Mouse (Mus musculus) CH12.LX (cell line): ENCODE results near the gene Cldn22. TPM values are rescaled to one million over a fixed set of nuclear protein-coding genes. Genes with fewer than 3 reads are reported as not detected.

ENCODE experiments used
- DNase-seq: peaks from one replicate; pipeline ENCODE4 v3.0.0-alpha.2; 2013; ENCODE audit errors: extremely low read depth
- H3K27ac ChIP-seq: 2 replicates; pipeline ENCODE4 v1.5.1; 2012; ENCODE audit warnings: low read depth, mild to moderate bottlenecking, control low read depth, moderate library complexity; ENCODE audit not compliant: insufficient read depth
- H3K27me3 ChIP-seq: replicated peaks from 2 replicates; pipeline ENCODE3; 2012; ENCODE audit warnings: inconsistent platforms
- H3K36me3 ChIP-seq, 2 experiments: replicated peaks in 1 of 2; 2 replicates each; pipeline versions ENCODE3 to v1.6.1; 2012; ENCODE audit warnings: inconsistent platforms in 1 of 2, low read length in 1 of 2, mild to moderate bottlenecking in 1 of 2, mixed read lengths in 1 of 2, moderate library complexity in 1 of 2; ENCODE audit not compliant: control insufficient read depth in 1 of 2, insufficient read depth in 1 of 2
- H3K4me1 ChIP-seq, 2 experiments: 2 replicates each; pipeline ENCODE4 v1.6.1; 2012; ENCODE audit warnings: inconsistent platforms in 1 of 2, moderate library complexity in 1 of 2; ENCODE audit not compliant: insufficient read depth in 2 of 2, control insufficient read depth in 1 of 2
- H3K4me2 ChIP-seq: 2 replicates; pipeline ENCODE4 v1.6.1; 2012; ENCODE audit warnings: low read depth, mild to moderate bottlenecking, control low read depth; ENCODE audit not compliant: poor library complexity, insufficient read depth, severe bottlenecking
- H3K4me3 ChIP-seq, 3 experiments: fragments of 150-350 bp in 1 of 3; sonication (generic) in 1 of 3; replicated peaks in 1 of 3; 2 replicates each; pipeline versions ENCODE3 to v1.5.1; 2011 to 2012; ENCODE audit warnings: low read depth in 2 of 3, low read length in 2 of 3, mild to moderate bottlenecking in 2 of 3, moderate library complexity in 2 of 3, control low read depth in 1 of 3, improper control_type of control experiment in 1 of 3, inconsistent platforms in 1 of 3, mixed read lengths in 1 of 3; ENCODE audit not compliant: poor library complexity in 1 of 3
- H3K79me2 ChIP-seq: replicated peaks from 2 replicates; pipeline ENCODE4 v1.6.1; 2012; ENCODE audit warnings: mild to moderate bottlenecking, moderate library complexity; ENCODE audit not compliant: control insufficient read depth, poor library complexity, insufficient read depth, severe bottlenecking; ENCODE audit errors: extremely low read depth
- H3K9ac ChIP-seq: 2 replicates; pipeline ENCODE4 v1.6.1; 2012; ENCODE audit warnings: low read depth, mild to moderate bottlenecking, control low read depth, moderate library complexity; ENCODE audit not compliant: insufficient read depth
- H3K9me3 ChIP-seq: replicated peaks from 2 replicates; pipeline ENCODE3; 2012; ENCODE audit warnings: low read length, inconsistent platforms, mixed read lengths
- ETS1 ChIP-seq: conservative IDR thresholded peaks from 2 replicates; pipeline ENCODE4 v1.6.1; 2012; ENCODE audit warnings: low read depth, mild to moderate bottlenecking, inconsistent platforms, low read length, improper control_type of control experiment, moderate library complexity
- HCFC1 ChIP-seq: IDR thresholded peaks from 2 replicates; pipeline ENCODE4 v1.6.1; 2012; ENCODE audit warnings: low read depth, mild to moderate bottlenecking, inconsistent platforms, low read length, improper control_type of control experiment
- IRF4 ChIP-seq: IDR thresholded peaks from 2 replicates; pipeline ENCODE4 v1.6.1; 2014; ENCODE audit warnings: low read depth, mild to moderate bottlenecking, inconsistent platforms, low read length, improper control_type of control experiment
- JUN ChIP-seq: IDR thresholded peaks from 2 replicates; pipeline ENCODE4 v1.6.1; 2011; ENCODE audit warnings: low read depth, mild to moderate bottlenecking, low read length, improper control_type of control experiment, moderate library complexity; ENCODE audit not compliant: insufficient read depth
- JUND ChIP-seq: conservative IDR thresholded peaks from 2 replicates; pipeline ENCODE4 v1.6.1; 2011; ENCODE audit warnings: low read depth, low read length, improper control_type of control experiment
- MAFK ChIP-seq: IDR thresholded peaks from 2 replicates; pipeline ENCODE4 v1.6.1; 2011; ENCODE audit warnings: low read length, improper control_type of control experiment; ENCODE audit not compliant: insufficient replicate concordance
- MAX ChIP-seq: IDR thresholded peaks from 2 replicates; pipeline ENCODE4 v1.6.1; 2011; ENCODE audit warnings: low read length, improper control_type of control experiment
- MXI1 ChIP-seq: IDR thresholded peaks from 2 replicates; pipeline ENCODE4 v1.6.1; 2011; ENCODE audit warnings: mild to moderate bottlenecking, low read depth, low read length, improper control_type of control experiment
- POLR2AphosphoS2 ChIP-seq: IDR thresholded peaks from 2 replicates; pipeline ENCODE4 v1.6.1; 2011; ENCODE audit warnings: low read depth, low read length, improper control_type of control experiment
- RCOR1 ChIP-seq: conservative IDR thresholded peaks from 2 replicates; pipeline ENCODE4 v1.6.1; 2012; ENCODE audit warnings: low read depth, mild to moderate bottlenecking, inconsistent platforms, low read length, improper control_type of control experiment
- TBP ChIP-seq: conservative IDR thresholded peaks from 2 replicates; pipeline ENCODE4 v1.6.1; 2011; ENCODE audit warnings: low read depth, low read length, improper control_type of control experiment
- TCF12 ChIP-seq: IDR thresholded peaks from 2 replicates; pipeline ENCODE4 v1.6.1; 2014; ENCODE audit warnings: low read depth, mild to moderate bottlenecking, inconsistent platforms, low read length, improper control_type of control experiment
- ZNF384 ChIP-seq: IDR thresholded peaks from 2 replicates; pipeline ENCODE4 v1.6.1; 2012; ENCODE audit warnings: low read depth, low read length, improper control_type of control experiment, inconsistent platforms
- dilution Hi-C: fragments of 300-500 bp; cut with MboI; formaldehyde crosslinking; loops from 2 replicates; pipeline ENCODE4 v1.14.3; 2020; ENCODE audit warnings: low sequenced_read_pairs; ENCODE audit not compliant: extremely low pct_unique_long_range_greater_than_20kb, extremely low pct_ligation_motif_present
- in situ Hi-C: fragments of 300-500 bp; cut with MboI; formaldehyde crosslinking; loops from 3 replicates; pipeline ENCODE4 v1.14.3; 2019; ENCODE audit warnings: low sequenced_read_pairs, low pct_ligation_motif_present, low pct_unique_long_range_greater_than_20kb, mixed read lengths
- polyA plus RNA-seq: library from polyadenylated mRNA; unstranded; fragments of >175 nt; gene quantifications from 2 replicates; pipeline ENCODE4 v1.2.1, GENCODE M21; 2012; ENCODE audit warnings: low read depth; ENCODE audit not compliant: insufficient read length
- total RNA-seq, 2 experiments: library from RNA; depleted of rRNA; stranded (reverse); fragments of 300-350 nt in 1 of 2; fragments of >200 nt in 1 of 2; gene quantifications; 2 replicates each; pipeline ENCODE4 v1.2.3; 2012 to 2014

The Cldn22 gene
- total and polyA plus RNA-seq, 3 experiments, result not detected

DNA sequence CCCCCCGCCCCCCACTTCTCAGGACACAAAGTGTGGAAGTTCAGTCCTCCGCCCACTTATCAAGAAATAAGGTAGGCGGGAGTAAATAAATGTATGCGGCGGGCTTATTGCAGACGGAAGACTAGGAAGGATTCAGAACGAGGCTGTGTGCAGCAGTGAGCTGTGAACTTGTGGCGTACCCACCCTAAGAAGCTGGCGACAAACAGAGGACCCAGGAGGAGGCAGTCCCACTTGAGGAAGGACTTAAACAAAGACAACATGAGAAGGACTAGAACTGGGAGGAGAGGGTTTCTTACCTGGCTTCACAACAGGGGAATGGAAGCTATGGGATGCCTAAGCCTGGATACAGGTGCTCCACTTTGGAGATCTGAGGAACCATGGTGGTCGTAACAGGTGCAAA is 19.4 kb downstream of the Cldn22 start:
- H3K36me3 ChIP-seq, result peaks cover 0 to 2% of the 10 kb centered on the region in 2 experiments
- in situ Hi-C loops, result no loop called here

DNA sequence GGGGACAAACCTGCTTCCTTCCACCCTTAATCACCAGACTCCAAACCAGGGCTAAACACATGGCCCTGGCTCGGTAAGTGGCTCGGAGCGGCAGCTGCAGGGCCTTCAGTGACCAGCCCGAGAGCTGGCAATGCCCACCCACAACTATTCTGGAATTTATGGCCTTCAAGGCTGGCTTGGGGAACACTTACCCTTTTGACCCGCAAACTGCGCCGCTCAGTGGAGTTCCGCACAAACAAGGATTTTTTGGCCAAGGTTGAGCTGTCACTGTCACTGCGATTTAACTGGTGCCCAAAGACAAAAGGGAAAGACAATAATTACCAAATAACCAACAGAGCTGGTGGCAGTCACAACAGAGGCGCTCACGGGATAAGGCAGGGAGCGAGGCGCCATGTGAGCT is 21.7 kb downstream of the Cldn22 start:
- TF ChIP-seq MAFK (no peak), RCOR1 (no peak), IRF4 (no peak), ZNF384 (no peak), JUN (no peak)
- H3K4me2 ChIP-seq, result no peak overlapping the region
- no peak overlapping the region for H3K4me3 ChIP-seq
- in situ Hi-C loops (no loop called here), dilution Hi-C loops (no loop called here)
- H3K9me3 ChIP-seq, result no peaks in the 10 kb centered on the region
- no peak overlapping the region for H3K9ac ChIP-seq
- no peaks in the 10 kb centered on the region for H3K4me1 ChIP-seq
- DNase-seq, result no peak
- no peaks in the 10 kb centered on the region for H3K27me3 ChIP-seq
- H3K27ac ChIP-seq, result no peak overlapping the region
- no peaks in the 10 kb centered on the region for H3K79me2 ChIP-seq
- H3K36me3 ChIP-seq, result peaks cover 0 to 2% of the 10 kb centered on the region in 2 experiments

More for the DNA sequence above, 19.4 kb downstream of the Cldn22 start:
- H3K9me3 ChIP-seq, result peaks cover 2% of the 10 kb centered on the region
- no peaks in the 10 kb centered on the region for H3K4me1 ChIP-seq
- no peak overlapping the region for H3K9ac ChIP-seq
- H3K4me2 ChIP-seq, result no peak overlapping the region
- H3K27ac ChIP-seq, result no peak overlapping the region
- dilution Hi-C loops, result no loop called here
- DNase-seq, result no peak
- H3K27me3 ChIP-seq, result no peaks in the 10 kb centered on the region
- H3K79me2 ChIP-seq, result no peaks in the 10 kb centered on the region
- H3K4me3 ChIP-seq, result no peak overlapping the region
- TF ChIP-seq TBP (no peak), JUND (no peak), TCF12 (no peak), HCFC1 (no peak), MAFK (no peak)

GRCm38 (mm10) chr8:47847161-47847560 is 22.9 kb downstream of the Cldn22 start:
- peaks cover 0 to 7% of the 10 kb centered on the region in 2 experiments; a peak in 2 of 4 replicates for H3K4me1 ChIP-seq
- H3K79me2 ChIP-seq, result no peaks in the 10 kb centered on the region
- no peak overlapping the region for H3K4me2 ChIP-seq
- TF ChIP-seq ETS1 (no peak), MAX (no peak), POLR2AphosphoS2 (no peak), MXI1 (no peak)
- in situ Hi-C loops (no loop called here), dilution Hi-C loops (no loop called here)
- peaks cover 0 to 2% of the 10 kb centered on the region in 2 experiments for H3K36me3 ChIP-seq
- no peak overlapping the region for H3K27ac ChIP-seq
- DNase-seq, result no peak
- H3K27me3 ChIP-seq, result no peaks in the 10 kb centered on the region
- no peak overlapping the region for H3K9ac ChIP-seq
- no peak overlapping the region for H3K4me3 ChIP-seq
- H3K9me3 ChIP-seq, result no peaks in the 10 kb centered on the region
